Mouse (Mus musculus) mesoderm, embryonic 11.5 days (tissue): ENCODE measurements at regions not wholly inside any gene's neighbourhood (a gene's known extent, or its start where the extent isn't known, plus 50 kb on each side); places are given as distances from the start of the nearest gene placed in this dataset.

Experiments
- DNase-seq: peaks from one replicate; pipeline ENCODE4 v3.0.0-alpha.2; 2012; ENCODE audit warnings: low read depth, low spot score

DNA sequence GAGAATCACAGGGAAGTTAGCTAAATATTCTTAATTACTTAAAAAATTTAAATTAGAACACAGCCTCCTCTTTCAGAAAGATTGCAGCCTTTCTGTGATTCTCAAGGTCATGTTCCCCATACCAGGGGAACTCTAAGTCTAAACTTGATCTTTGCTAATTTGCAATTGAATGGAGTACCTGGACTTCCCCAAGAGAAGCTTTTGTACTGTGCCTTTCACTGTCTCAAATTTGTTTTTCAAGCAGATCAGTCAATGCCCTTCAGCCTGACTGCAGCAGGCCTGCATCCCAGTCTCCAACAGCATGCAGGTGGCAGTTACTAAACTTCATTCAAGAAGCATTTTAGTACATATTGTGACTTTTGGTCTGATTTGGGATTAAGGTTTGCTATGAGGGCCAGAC, 611.8 kb downstream of the Snca start:
- no peak for DNase-seq

DNA sequence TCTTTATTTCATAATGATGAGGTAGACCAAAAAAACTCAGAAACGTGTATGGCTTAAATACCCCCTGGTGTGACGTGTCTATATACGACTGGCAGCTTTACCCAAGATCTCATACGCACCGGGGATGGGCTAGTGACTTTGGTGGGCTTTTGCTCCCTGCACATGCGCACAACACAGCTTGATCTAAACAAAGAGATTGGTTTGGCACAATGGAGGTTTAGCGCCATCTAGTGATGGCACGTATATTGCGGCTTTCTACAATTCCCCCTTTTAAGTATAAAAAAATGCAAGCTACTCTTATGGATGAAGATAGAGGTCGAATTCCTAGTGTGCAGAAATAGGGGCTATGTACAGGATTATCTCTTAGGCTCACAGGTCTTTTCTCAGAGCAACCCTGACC, 628.1 kb downstream of the Snca start:
- peak; percentile 71 for DNase-seq
